Mouse (Mus musculus): Measurements from ENCODE around the gene Ppfia2. TPM values are rescaled to one million over a fixed set of nuclear protein-coding genes. Genes with fewer than 3 reads are reported as not detected.

Ppfia2 gene
- polyA plus RNA-seq, 1 experiment from 2014 or later = 0.17 TPM

- TF ChIP-seq CTCF (IDR thresholded peaks at IDR 0.05; ENCODE audit: low read depth) = no peak
- H3K4me1 ChIP-seq (replicated peaks; ENCODE audit: insufficient read depth, low read length) = no peaks in the 10 kb centered on the region
- WGBS = 83% methylated on average over 5 of the region's 5 CpGs
- H3K9ac ChIP-seq (ENCODE audit: low read depth, low read length) = no peak overlapping the region
- H3K36me3 ChIP-seq (ENCODE audit: insufficient read depth, low read length) = no peaks in the 10 kb centered on the region
- DNase-seq (ENCODE audit: low spot score) (no peak), ATAC-seq (replicated peaks; ENCODE audit: low FRiP score, low read depth) (no peak)
- H3K9me3 ChIP-seq (replicated peaks; ENCODE audit: low read length) = no peaks in the 10 kb centered on the region
- H3K4me2 ChIP-seq (ENCODE audit: low read length) = no peak overlapping the region
- no peak overlapping the region for H3K27ac ChIP-seq
- no peaks in the 10 kb centered on the region for H3K27me3 ChIP-seq (ENCODE audit: insufficient read depth, low read length)
- no peak overlapping the region for H3K4me3 ChIP-seq (replicated peaks; ENCODE audit: low read depth, low read length)
Observed at GRCm38 (mm10) chr10:106924334-106924733, 454.2 kb downstream of the Ppfia2 start.

- H3K4me2 ChIP-seq (ENCODE audit: low read length) = no peak overlapping the region
- H3K36me3 ChIP-seq (ENCODE audit: insufficient read depth, low read length) = no peaks in the 10 kb centered on the region
- WGBS = 80% methylated on average over 3 of the region's 3 CpGs
- H3K27ac ChIP-seq = no peak overlapping the region
- no peaks in the 10 kb centered on the region for H3K9me3 ChIP-seq (replicated peaks; ENCODE audit: low read length)
- no peak for DNase-seq (ENCODE audit: low spot score)
- no peak for TF ChIP-seq CTCF (IDR thresholded peaks at IDR 0.05; ENCODE audit: low read depth)
- no peaks in the 10 kb centered on the region for H3K4me1 ChIP-seq (replicated peaks; ENCODE audit: insufficient read depth, low read length)
- H3K4me3 ChIP-seq (replicated peaks; ENCODE audit: low read depth, low read length) = no peak overlapping the region
- ATAC-seq (replicated peaks; ENCODE audit: low FRiP score, low read depth) = no peak
- H3K9ac ChIP-seq (ENCODE audit: low read depth, low read length) = no peak overlapping the region
- no peaks in the 10 kb centered on the region for H3K27me3 ChIP-seq (ENCODE audit: insufficient read depth, low read length)
Observed at GRCm38 (mm10) chr10:106924798-106925197, 454.7 kb downstream of the Ppfia2 start.

- WGBS = 76% methylated on average over 9 of the region's 9 CpGs
- Histone ChIP-seq H3K27me3 (ENCODE audit: insufficient read depth, low read length) (no peaks in the 10 kb centered on the region), H3K36me3 (ENCODE audit: insufficient read depth, low read length) (no peaks in the 10 kb centered on the region), H3K9me3 (replicated peaks; ENCODE audit: low read length) (no peaks in the 10 kb centered on the region), H3K27ac (no peak overlapping the region), H3K4me1 (replicated peaks; ENCODE audit: insufficient read depth, low read length) (0 out of 2 replicates have a peak, but pooled peaks cover 2% of the 10 kb centered on the region), H3K9ac (ENCODE audit: low read depth, low read length) (no peak overlapping the region), H3K4me3 (replicated peaks; ENCODE audit: low read depth, low read length) (no peak overlapping the region), H3K4me2 (ENCODE audit: low read length) (no peak overlapping the region)
- TF ChIP-seq CTCF (IDR thresholded peaks at IDR 0.05; ENCODE audit: low read depth) = no peak
- no peak for DNase-seq (ENCODE audit: low spot score)
- no peak for ATAC-seq (replicated peaks; ENCODE audit: low FRiP score, low read depth)
Observed at GRCm38 (mm10) chr10:106928576-106929332, 458.6 kb downstream of the Ppfia2 start.

GRCm38 (mm10) chr10:106932571-106933073 lies 462.5 kb downstream of the Ppfia2 start:
- no peaks in the 10 kb centered on the region for H3K9me3 ChIP-seq (replicated peaks; ENCODE audit: low read length)

GRCm38 (mm10) chr10:106936996-106937395 lies 466.9 kb downstream of the Ppfia2 start:
- Histone ChIP-seq H3K9ac (ENCODE audit: low read depth, low read length) (no peak overlapping the region), H3K4me3 (replicated peaks; ENCODE audit: low read depth, low read length) (no peak overlapping the region), H3K9me3 (replicated peaks; ENCODE audit: low read length) (no peaks in the 10 kb centered on the region), H3K4me1 (replicated peaks; ENCODE audit: insufficient read depth, low read length) (0 out of 2 replicates have a peak, but pooled peaks cover 2% of the 10 kb centered on the region), H3K36me3 (ENCODE audit: insufficient read depth, low read length) (no peaks in the 10 kb centered on the region), H3K27me3 (ENCODE audit: insufficient read depth, low read length) (no peaks in the 10 kb centered on the region), H3K27ac (no peak overlapping the region), H3K4me2 (ENCODE audit: low read length) (no peak overlapping the region)
- no peak for DNase-seq (ENCODE audit: low spot score)
- ATAC-seq (replicated peaks; ENCODE audit: low FRiP score, low read depth) = no peak
- no peak for TF ChIP-seq CTCF (IDR thresholded peaks at IDR 0.05; ENCODE audit: low read depth)
- 68% methylated on average over 7 of the region's 7 CpGs for WGBS

More at GRCm38 (mm10) chr10:106932571-106933073, 462.5 kb downstream of the Ppfia2 start:
- Histone ChIP-seq H3K4me3 (replicated peaks; ENCODE audit: low read depth, low read length) (peak overlapping the region; percentile 26), H3K27ac (no peak overlapping the region), H3K4me2 (ENCODE audit: low read length) (peak overlapping the region; percentile 53), H3K4me1 (replicated peaks; ENCODE audit: insufficient read depth, low read length) (0 out of 2 replicates have a peak, but pooled peaks cover 2% of the 10 kb centered on the region), H3K9ac (ENCODE audit: low read depth, low read length) (no peak overlapping the region), H3K36me3 (ENCODE audit: insufficient read depth, low read length) (no peaks in the 10 kb centered on the region), H3K27me3 (ENCODE audit: insufficient read depth, low read length) (no peaks in the 10 kb centered on the region)
- WGBS = 18% methylated on average over 13 of the region's 13 CpGs
- ATAC-seq (replicated peaks; ENCODE audit: low FRiP score, low read depth) (no peak), DNase-seq (ENCODE audit: low spot score) (peak; percentile 70)
- peak; percentile 82 for TF ChIP-seq CTCF (IDR thresholded peaks at IDR 0.05; ENCODE audit: low read depth)

GRCm38 (mm10) chr10:106938851-106939250 lies 468.7 kb downstream of the Ppfia2 start:
- Histone ChIP-seq H3K9me3 (replicated peaks; ENCODE audit: low read length) (no peaks in the 10 kb centered on the region), H3K9ac (ENCODE audit: low read depth, low read length) (no peak overlapping the region), H3K27me3 (ENCODE audit: insufficient read depth, low read length) (no peaks in the 10 kb centered on the region), H3K27ac (no peak overlapping the region), H3K4me2 (ENCODE audit: low read length) (no peak overlapping the region), H3K36me3 (ENCODE audit: insufficient read depth, low read length) (no peaks in the 10 kb centered on the region), H3K4me3 (replicated peaks; ENCODE audit: low read depth, low read length) (no peak overlapping the region), H3K4me1 (replicated peaks; ENCODE audit: insufficient read depth, low read length) (no peaks in the 10 kb centered on the region)
- no peak for TF ChIP-seq CTCF (IDR thresholded peaks at IDR 0.05; ENCODE audit: low read depth)
- DNase-seq (ENCODE audit: low spot score) (no peak), ATAC-seq (replicated peaks; ENCODE audit: low FRiP score, low read depth) (no peak)
- 92% methylated on average over 3 of the region's 3 CpGs for WGBS
